In genomic region chr2:48349794-48350193, GRCm38 (mm10) we compare ENCODE assay signal across 30 mouse cellular contexts.
DNase-seq lines count a peak whose midpoint lies in the region; ATAC-seq and TF ChIP-seq lines count a peak whose summit lies in the region.
"Had no signal": no experiment of that assay in that cellular context is flagged by ENCODE, and none has a peak within 500 bp of the region (broad histone marks: within the 10 kb centered on the region; RNA-seq: fewer than 3 reads in every experiment).

No protein-coding gene starts in this region.

- no peak overlapping the region for H3K4me3 ChIP-seq in intestine, embryonic 16.5 days (ENCODE audit: low read length)
- no peak overlapping the region for H3K4me3 ChIP-seq in intestine, postnatal 0 days (ENCODE audit: low read depth, low read length)
- H3K4me3 ChIP-seq: erythroblast, embryonic 14.5 days; forebrain, embryonic 12.5 days; heart, embryonic 10.5 days; heart, embryonic 15.5 days; hindbrain, embryonic 12.5 days; midbrain, embryonic 13.5 days had no signal

- DNase-seq in 416B (ENCODE audit: low read depth), result peak; percentile 22
- no peak for DNase-seq in adrenal gland, postnatal 10 days
- no peak for DNase-seq in layer of hippocampus, adult 18-20 months (ENCODE audit: low spot score in 2 of 2)
- no peak for DNase-seq in spleen, adult 18-20 months
- DNase-seq: adrenal gland, adult 8-10 months; cerebellum, adult 11 months; cerebellum, postnatal 10 days; forebrain, postnatal 0 days; gastrocnemius, postnatal 10 days; heart, adult 11 months; heart, postnatal 36 days; kidney, adult 11 months; kidney, postnatal 14 days; liver; retina, postnatal 1 day; right cerebral cortex, postnatal 14 days; thymus, postnatal 36 days had no signal

- 66% methylated on average over 3 of the region's 3 CpGs for WGBS in intestine, embryonic 16.5 days
- WGBS in intestine, postnatal 0 days, result 64% methylated on average over 3 of the region's 3 CpGs

- H3K9me3 ChIP-seq in intestine, embryonic 16.5 days (ENCODE audit: control insufficient read depth, low read length), result no peaks in the 10 kb centered on the region
- H3K9me3 ChIP-seq in intestine, postnatal 0 days (ENCODE audit: control insufficient read depth), result no peaks in the 10 kb centered on the region
- H3K9me3 ChIP-seq: forebrain, embryonic 12.5 days; heart, embryonic 10.5 days; heart, embryonic 15.5 days; hindbrain, embryonic 12.5 days; midbrain, embryonic 13.5 days had no signal

- H3K36me3 ChIP-seq in intestine, embryonic 16.5 days (ENCODE audit: control insufficient read depth, insufficient read depth, low read length), result no peaks in the 10 kb centered on the region
- H3K36me3 ChIP-seq in intestine, postnatal 0 days (ENCODE audit: control insufficient read depth, insufficient read depth), result no peaks in the 10 kb centered on the region
- H3K36me3 ChIP-seq: forebrain, embryonic 12.5 days; heart, embryonic 10.5 days; heart, embryonic 15.5 days; hindbrain, embryonic 12.5 days; midbrain, embryonic 13.5 days had no signal

- H3K4me2 ChIP-seq in intestine, embryonic 16.5 days (ENCODE audit: low read depth, low read length), result no peak overlapping the region
- no peak overlapping the region for H3K4me2 ChIP-seq in intestine, postnatal 0 days (replicated peaks; ENCODE audit: low read depth)
- H3K4me2 ChIP-seq: forebrain, embryonic 12.5 days; heart, embryonic 15.5 days; hindbrain, embryonic 12.5 days; midbrain, embryonic 13.5 days had no signal

- H3K27me3 ChIP-seq in intestine, embryonic 16.5 days (replicated peaks; ENCODE audit: control insufficient read depth, insufficient read depth, low read length), result no peaks in the 10 kb centered on the region
- H3K27me3 ChIP-seq in intestine, postnatal 0 days (replicated peaks; ENCODE audit: control insufficient read depth, insufficient read depth, low read length), result no peaks in the 10 kb centered on the region
- H3K27me3 ChIP-seq: forebrain, embryonic 12.5 days; heart, embryonic 15.5 days; hindbrain, embryonic 12.5 days; midbrain, embryonic 13.5 days had no signal

- TF ChIP-seq CTCF in intestine, postnatal 0 days (IDR thresholded peaks at IDR 0.05; ENCODE audit: low read depth), result no peak

- H3K9ac ChIP-seq in intestine, embryonic 16.5 days (ENCODE audit: low read depth, low read length), result no peak overlapping the region
- no peak overlapping the region for H3K9ac ChIP-seq in intestine, postnatal 0 days (ENCODE audit: low read depth, low read length)
- H3K9ac ChIP-seq: forebrain, embryonic 12.5 days; forebrain, postnatal 0 days; heart, embryonic 15.5 days; hindbrain, embryonic 12.5 days; liver, embryonic 14.5 days; midbrain, embryonic 13.5 days had no signal

- H3K4me1 ChIP-seq in intestine, embryonic 16.5 days (ENCODE audit: control insufficient read depth, insufficient read depth, low read length), result no peaks in the 10 kb centered on the region
- no peaks in the 10 kb centered on the region for H3K4me1 ChIP-seq in intestine, postnatal 0 days (replicated peaks; ENCODE audit: control insufficient read depth, insufficient read depth, low read length)
- H3K4me1 ChIP-seq: forebrain, embryonic 12.5 days; heart, embryonic 10.5 days; heart, embryonic 15.5 days; hindbrain, embryonic 12.5 days; midbrain, embryonic 13.5 days had no signal

- H3K27ac ChIP-seq in intestine, embryonic 16.5 days (ENCODE audit: low read length), result no peak overlapping the region; the same call in 1 of the 2 replicates
- H3K27ac ChIP-seq in intestine, postnatal 0 days (ENCODE audit: low read depth, low read length), result no peak overlapping the region
- H3K27ac ChIP-seq: forebrain, embryonic 12.5 days; heart, embryonic 10.5 days; heart, embryonic 15.5 days; hindbrain, embryonic 12.5 days; hindbrain, postnatal 0 days; liver, embryonic 14.5 days; midbrain, embryonic 13.5 days had no signal

- peak; percentile 47 for ATAC-seq in intestine, embryonic 16.5 days
- ATAC-seq in intestine, postnatal 0 days, result no peak
- ATAC-seq in activated CD4-positive, CD25-positive, alpha-beta regulatory T cell, adult 4 months, result peak; percentile 77
- ATAC-seq in megakaryocyte, adult 5-6 weeks (ENCODE audit: poor library complexity, severe bottlenecking), result peak; percentile 66
- ATAC-seq: forebrain, postnatal 0 days; hindbrain, postnatal 0 days; lung, postnatal 0 days; midbrain, embryonic 13.5 days had no signal
